Mouse (Mus musculus): Measurements from ENCODE around the gene Gstt2. TPM values are rescaled to one million over a fixed set of nuclear protein-coding genes. Genes with fewer than 3 reads are reported as not detected.
A peak's percentile ranks its signal among the peaks of the same experiment; 100 is the strongest.

Gstt2 gene
- polyA plus RNA-seq, 1 experiment from 2014 or later: 83.7 TPM

GRCm38 (mm10) chr10:75833456-75834080, 3.7 kb downstream of the Gstt2 start:
- Histone ChIP-seq H3K27me3 (replicated peaks; ENCODE audit: control insufficient read depth, insufficient read depth, low read length) (no peaks in the 10 kb centered on the region), H3K4me2 (ENCODE audit: low read depth, low read length) (peak overlapping the region; percentile 82), H3K9ac (ENCODE audit: low read depth, low read length) (peak overlapping the region; percentile 72), H3K9me3 (ENCODE audit: control insufficient read depth, low read length) (no peaks in the 10 kb centered on the region), H3K4me1 (ENCODE audit: control insufficient read depth, insufficient read depth, low read length) (peaks cover 19% of the 10 kb centered on the region), H3K4me3 (ENCODE audit: low read length) (peak overlapping the region; percentile 60), H3K36me3 (ENCODE audit: control insufficient read depth, insufficient read depth, low read length) (no peaks in the 10 kb centered on the region), H3K27ac (ENCODE audit: low read length) (peak overlapping the region; percentile 81)
- WGBS: 12% methylated on average over 21 of the region's 21 CpGs
- ATAC-seq: no peak

- Histone ChIP-seq H3K9me3 (ENCODE audit: control insufficient read depth, low read length) (no peaks in the 10 kb centered on the region), H3K4me3 (ENCODE audit: low read length) (no peak overlapping the region), H3K27ac (ENCODE audit: low read length) (no peak overlapping the region), H3K4me1 (ENCODE audit: control insufficient read depth, insufficient read depth, low read length) (peaks cover 14% of the 10 kb centered on the region), H3K4me2 (ENCODE audit: low read depth, low read length) (no peak overlapping the region), H3K36me3 (ENCODE audit: control insufficient read depth, insufficient read depth, low read length) (no peaks in the 10 kb centered on the region), H3K27me3 (replicated peaks; ENCODE audit: control insufficient read depth, insufficient read depth, low read length) (no peaks in the 10 kb centered on the region), H3K9ac (ENCODE audit: low read depth, low read length) (no peak overlapping the region)
- 63% methylated on average over 13 of the region's 13 CpGs for WGBS
- ATAC-seq: no peak
Observed at GRCm38 (mm10) chr10:75832272-75832895, 4.8 kb downstream of the Gstt2 start.

GRCm38 (mm10) chr10:75830275-75830670, 7.0 kb downstream of the Gstt2 start:
- Histone ChIP-seq H3K4me1 (ENCODE audit: control insufficient read depth, insufficient read depth, low read length) (peaks cover 10% of the 10 kb centered on the region), H3K9ac (ENCODE audit: low read depth, low read length) (no peak overlapping the region), H3K9me3 (ENCODE audit: control insufficient read depth, low read length) (no peaks in the 10 kb centered on the region), H3K4me2 (ENCODE audit: low read depth, low read length) (no peak overlapping the region), H3K36me3 (ENCODE audit: control insufficient read depth, insufficient read depth, low read length) (no peaks in the 10 kb centered on the region), H3K27ac (ENCODE audit: low read length) (no peak overlapping the region), H3K27me3 (replicated peaks; ENCODE audit: control insufficient read depth, insufficient read depth, low read length) (no peaks in the 10 kb centered on the region), H3K4me3 (ENCODE audit: low read length) (no peak overlapping the region)
- no peak for ATAC-seq
- WGBS: 84% methylated on average over 2 of the region's 2 CpGs

- Histone ChIP-seq H3K4me3 (ENCODE audit: low read length) (no peak overlapping the region), H3K27me3 (replicated peaks; ENCODE audit: control insufficient read depth, insufficient read depth, low read length) (no peaks in the 10 kb centered on the region), H3K36me3 (ENCODE audit: control insufficient read depth, insufficient read depth, low read length) (no peaks in the 10 kb centered on the region), H3K9me3 (ENCODE audit: control insufficient read depth, low read length) (no peaks in the 10 kb centered on the region), H3K27ac (ENCODE audit: low read length) (no peak overlapping the region), H3K4me1 (ENCODE audit: control insufficient read depth, insufficient read depth, low read length) (peaks cover 10% of the 10 kb centered on the region), H3K9ac (ENCODE audit: low read depth, low read length) (no peak overlapping the region), H3K4me2 (ENCODE audit: low read depth, low read length) (no peak overlapping the region)
- no peak for ATAC-seq
- 82% methylated on average over 2 of the region's 2 CpGs for WGBS
Observed at GRCm38 (mm10) chr10:75829529-75830274, 7.5 kb downstream of the Gstt2 start.

GRCm38 (mm10) chr10:75828500-75828931, 8.7 kb downstream of the Gstt2 start:
- Histone ChIP-seq H3K36me3 (ENCODE audit: control insufficient read depth, insufficient read depth, low read length) (no peaks in the 10 kb centered on the region), H3K27ac (ENCODE audit: low read length) (no peak overlapping the region), H3K4me2 (ENCODE audit: low read depth, low read length) (no peak overlapping the region), H3K27me3 (replicated peaks; ENCODE audit: control insufficient read depth, insufficient read depth, low read length) (no peaks in the 10 kb centered on the region), H3K9me3 (ENCODE audit: control insufficient read depth, low read length) (no peaks in the 10 kb centered on the region), H3K4me1 (ENCODE audit: control insufficient read depth, insufficient read depth, low read length) (peaks cover 10% of the 10 kb centered on the region), H3K4me3 (ENCODE audit: low read length) (no peak overlapping the region), H3K9ac (ENCODE audit: low read depth, low read length) (no peak overlapping the region)
- ATAC-seq: no peak

GRCm38 (mm10) chr10:75827668-75828360, 9.4 kb downstream of the Gstt2 start:
- Histone ChIP-seq H3K9ac (ENCODE audit: low read depth, low read length) (no peak overlapping the region), H3K4me1 (ENCODE audit: control insufficient read depth, insufficient read depth, low read length) (peaks cover 5% of the 10 kb centered on the region; the same call in 1 of the 2 replicates), H3K4me3 (ENCODE audit: low read length) (no peak overlapping the region), H3K27ac (ENCODE audit: low read length) (no peak overlapping the region), H3K27me3 (replicated peaks; ENCODE audit: control insufficient read depth, insufficient read depth, low read length) (no peaks in the 10 kb centered on the region), H3K4me2 (ENCODE audit: low read depth, low read length) (no peak overlapping the region), H3K36me3 (ENCODE audit: control insufficient read depth, insufficient read depth, low read length) (no peaks in the 10 kb centered on the region), H3K9me3 (ENCODE audit: control insufficient read depth, low read length) (no peaks in the 10 kb centered on the region)
- ATAC-seq: no peak
- WGBS: 91% methylated on average over 4 of the region's 4 CpGs

GRCm38 (mm10) chr10:75824530-75824929, 12.7 kb downstream of the Gstt2 start:
- no peak overlapping the region for H3K9ac ChIP-seq (ENCODE audit: low read depth, low read length)
- no peak for ATAC-seq
- H3K36me3 ChIP-seq (ENCODE audit: control insufficient read depth, insufficient read depth, low read length): no peaks in the 10 kb centered on the region
- peaks cover 5% of the 10 kb centered on the region; the same call in 1 of the 2 replicates for H3K4me1 ChIP-seq (ENCODE audit: control insufficient read depth, insufficient read depth, low read length)
- no peak overlapping the region for H3K4me3 ChIP-seq (ENCODE audit: low read length)
- WGBS: 86% methylated on average over 4 of the region's 4 CpGs
- H3K4me2 ChIP-seq (ENCODE audit: low read depth, low read length): no peak overlapping the region
- no peaks in the 10 kb centered on the region for H3K27me3 ChIP-seq (replicated peaks; ENCODE audit: control insufficient read depth, insufficient read depth, low read length)
- no peak overlapping the region for H3K27ac ChIP-seq (ENCODE audit: low read length)
- H3K9me3 ChIP-seq (ENCODE audit: control insufficient read depth, low read length): no peaks in the 10 kb centered on the region

GRCm38 (mm10) chr10:75823782-75824181, 13.4 kb downstream of the Gstt2 start:
- 78% methylated on average over 1 of the region's 1 CpGs for WGBS
- H3K4me1 ChIP-seq (ENCODE audit: control insufficient read depth, insufficient read depth, low read length): peaks cover 5% of the 10 kb centered on the region; the same call in 1 of the 2 replicates
- H3K27me3 ChIP-seq (replicated peaks; ENCODE audit: control insufficient read depth, insufficient read depth, low read length): no peaks in the 10 kb centered on the region
- no peak overlapping the region for H3K9ac ChIP-seq (ENCODE audit: low read depth, low read length)
- no peak overlapping the region for H3K4me3 ChIP-seq (ENCODE audit: low read length)
- H3K9me3 ChIP-seq (ENCODE audit: control insufficient read depth, low read length): no peaks in the 10 kb centered on the region
- H3K27ac ChIP-seq (ENCODE audit: low read length): no peak overlapping the region
- ATAC-seq: no peak
- no peaks in the 10 kb centered on the region for H3K36me3 ChIP-seq (ENCODE audit: control insufficient read depth, insufficient read depth, low read length)
- no peak overlapping the region for H3K4me2 ChIP-seq (ENCODE audit: low read depth, low read length)

GRCm38 (mm10) chr10:75822443-75822842, 14.8 kb downstream of the Gstt2 start, which contains the start of gene Gstt4:
TSS of gene Gstt4 (minus strand) at chr10:75822543.
- Histone ChIP-seq H3K4me2 (ENCODE audit: low read depth, low read length) (no peak within 1 kb of the TSS), H3K4me3 (ENCODE audit: low read length) (no peak within 1 kb of the TSS), H3K9ac (ENCODE audit: low read depth, low read length) (no peak within 1 kb of the TSS), H3K27ac (ENCODE audit: low read length) (no peak within 1 kb of the TSS), H3K9me3 (ENCODE audit: control insufficient read depth, low read length) (no peaks in the 10 kb centered on the region), H3K36me3 (ENCODE audit: control insufficient read depth, insufficient read depth, low read length) (no peaks in the 10 kb centered on the region), H3K27me3 (replicated peaks; ENCODE audit: control insufficient read depth, insufficient read depth, low read length) (no peaks in the 10 kb centered on the region), H3K4me1 (ENCODE audit: control insufficient read depth, insufficient read depth, low read length) (peaks cover 3% of the 10 kb centered on the region; the same call in 1 of the 2 replicates)
- no peak for ATAC-seq
- WGBS: 99% methylated on average over 2 of the region's 2 CpGs

Data from intestine, embryonic 16.5 days (tissue).